Mouse (Mus musculus) bone marrow macrophage, adult 2 months (primary cell): ENCODE data around the gene Gltp.

Experiments
- CTCF ChIP-seq: IDR thresholded peaks from 2 replicates; pipeline ENCODE4 v1.5.1; 2012; ENCODE audit warnings: low read depth, mild to moderate bottlenecking, low read length, moderate library complexity
- POLR2A ChIP-seq: IDR thresholded peaks from 2 replicates; pipeline ENCODE4 v1.6.1; 2012; ENCODE audit warnings: mild to moderate bottlenecking, low read depth, low read length, borderline replicate concordance

GRCm38 (mm10) chr5:114737090-114737887, 46.5 kb upstream of the Gltp start:
- TF ChIP-seq CTCF (no peak), POLR2A (no peak)
